Mouse (Mus musculus) erythroblast, embryonic 14.5 days (primary cell): Measurements from ENCODE around the gene Eef1b2.

Experiments used
- GATA1 ChIP-seq: IDR thresholded peaks from 2 replicates; pipeline ENCODE4 v1.6.1; 2012; ENCODE audit warnings: low read length, inconsistent platforms, mixed read lengths
- TAL1 ChIP-seq: IDR thresholded peaks from 3 replicates; pipeline ENCODE4 v1.6.1; 2012; ENCODE audit warnings: low read length, inconsistent platforms, mixed read lengths

DNA sequence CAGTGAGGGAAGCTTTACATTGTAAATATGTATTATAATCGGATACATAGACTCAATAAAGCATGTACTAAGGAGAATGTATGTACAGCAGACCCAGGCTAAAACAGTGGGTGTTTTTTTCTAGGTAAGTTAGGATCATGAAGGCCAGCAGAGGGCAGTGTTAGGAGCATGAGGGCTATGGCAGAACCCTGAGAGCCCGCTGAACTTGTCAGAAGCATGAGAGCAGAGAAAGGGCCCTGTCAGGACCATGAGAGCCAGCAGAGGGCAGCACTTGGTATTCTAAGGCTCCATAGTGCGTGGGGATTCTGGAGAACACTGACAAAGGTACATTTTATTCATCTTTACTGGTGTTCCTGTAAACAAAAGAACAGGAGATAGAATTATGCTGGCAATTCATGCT lies 4.4 kb downstream of the Eef1b2 start:
- TF ChIP-seq GATA1 (no peak), TAL1 (no peak)
